Comparison of ENCODE assay signal across 8 mouse cellular contexts in genomic region chr10:128817033-128817432, GRCm38 (mm10). TPM values are rescaled to one million over a fixed set of nuclear protein-coding genes. Genes with fewer than 3 reads are reported as not detected.
DNase-seq lines count a peak whose midpoint lies in the region; ATAC-seq and TF ChIP-seq lines count a peak whose summit lies in the region.

Gene Sarnp, plus strand, starts transcription at chr10:128817333.

- no peak within 1 kb of the TSS for H3K4me2 ChIP-seq in lung, embryonic 15.5 days
- H3K4me2 ChIP-seq in heart, postnatal 0 days (ENCODE audit: low read depth, low read length): no peak within 1 kb of the TSS
- H3K4me2 ChIP-seq in neural tube, embryonic 15.5 days: no peak within 1 kb of the TSS

- no peaks in the 10 kb centered on the region for H3K27me3 ChIP-seq in lung, embryonic 15.5 days
- no peaks in the 10 kb centered on the region for H3K27me3 ChIP-seq in heart, postnatal 0 days (ENCODE audit: control insufficient read depth, insufficient read depth, low read length)
- H3K27me3 ChIP-seq in limb, embryonic 10.5 days (ENCODE audit: low read depth, poor library complexity, severe bottlenecking): no peaks in the 10 kb centered on the region
- H3K27me3 ChIP-seq in neural tube, embryonic 15.5 days (replicated peaks): no peaks in the 10 kb centered on the region

- no peak for TF ChIP-seq POLR2A in embryonic fibroblast, embryonic 13.5 days (IDR thresholded peaks at IDR 0.05; ENCODE audit: low read depth, low read length)

- H3K9me3 ChIP-seq in lung, embryonic 15.5 days: no peaks in the 10 kb centered on the region
- H3K9me3 ChIP-seq in heart, postnatal 0 days (replicated peaks; ENCODE audit: control insufficient read depth, low read length): no peaks in the 10 kb centered on the region
- H3K9me3 ChIP-seq in limb, embryonic 10.5 days (replicated peaks): no peaks in the 10 kb centered on the region
- no peaks in the 10 kb centered on the region for H3K9me3 ChIP-seq in neural tube, embryonic 15.5 days (replicated peaks)

- TF ChIP-seq EP300 in heart, postnatal 0 days (IDR thresholded peaks at IDR 0.05; ENCODE audit: low read depth): no peak

- H3K27ac ChIP-seq in lung, embryonic 15.5 days: no peak within 1 kb of the TSS
- no peak within 1 kb of the TSS for H3K27ac ChIP-seq in embryonic fibroblast, embryonic 13.5 days (ENCODE audit: insufficient read depth, low read length)
- no peak within 1 kb of the TSS for H3K27ac ChIP-seq in heart, postnatal 0 days (ENCODE audit: low read depth)
- no peak within 1 kb of the TSS for H3K27ac ChIP-seq in limb, embryonic 10.5 days
- H3K27ac ChIP-seq in neural tube, embryonic 15.5 days (replicated peaks): no peak within 1 kb of the TSS

- WGBS in lung, embryonic 15.5 days: 89% methylated on average over 13 of the region's 13 CpGs
- 87% methylated on average over 13 of the region's 13 CpGs for WGBS in heart, postnatal 0 days
- WGBS in limb, embryonic 10.5 days: 91% methylated on average over 13 of the region's 13 CpGs
- 93% methylated on average over 13 of the region's 13 CpGs for WGBS in neural tube, embryonic 15.5 days

- TF ChIP-seq CTCF in embryonic fibroblast, embryonic 13.5 days (IDR thresholded peaks at IDR 0.05; ENCODE audit: borderline replicate concordance, insufficient read depth, low read length): no peak
- TF ChIP-seq CTCF in heart, postnatal 0 days (IDR thresholded peaks at IDR 0.05; ENCODE audit: low read depth): no peak

- no peak for ATAC-seq in lung, embryonic 15.5 days (ENCODE audit: borderline replicate concordance, extremely low read depth, low FRiP score, low TSS enrichment)
- no peak for ATAC-seq in heart, postnatal 0 days (ENCODE audit: insufficient read depth, low read depth)
- no peak for ATAC-seq in neural tube, embryonic 15.5 days (ENCODE audit: low FRiP score)

- peaks cover 55% of the 10 kb centered on the region for H3K36me3 ChIP-seq in lung, embryonic 15.5 days
- H3K36me3 ChIP-seq in heart, postnatal 0 days (replicated peaks; ENCODE audit: control insufficient read depth, insufficient read depth, low read length): peaks cover 56% of the 10 kb centered on the region
- H3K36me3 ChIP-seq in limb, embryonic 10.5 days: peaks cover 78% of the 10 kb centered on the region
- H3K36me3 ChIP-seq in neural tube, embryonic 15.5 days: peaks cover 58% of the 10 kb centered on the region

- H3K9ac ChIP-seq in lung, embryonic 15.5 days: no peak within 1 kb of the TSS
- H3K9ac ChIP-seq in heart, postnatal 0 days (replicated peaks; ENCODE audit: low read depth, low read length): no peak within 1 kb of the TSS
- no peak within 1 kb of the TSS for H3K9ac ChIP-seq in neural tube, embryonic 15.5 days (replicated peaks)

- H3K4me1 ChIP-seq in lung, embryonic 15.5 days: peaks cover 10% of the 10 kb centered on the region; the same call in 1 of the 2 replicates
- H3K4me1 ChIP-seq in embryonic fibroblast, embryonic 13.5 days (ENCODE audit: control insufficient read depth, insufficient read depth, low read length): no peaks in the 10 kb centered on the region; the same call in 1 of the 2 replicates
- H3K4me1 ChIP-seq in heart, postnatal 0 days (ENCODE audit: control insufficient read depth, insufficient read depth): no peaks in the 10 kb centered on the region
- H3K4me1 ChIP-seq in limb, embryonic 10.5 days: peaks cover 5% of the 10 kb centered on the region; the same call in 1 of the 2 replicates
- peaks cover 8% of the 10 kb centered on the region for H3K4me1 ChIP-seq in neural tube, embryonic 15.5 days

- no peak for DNase-seq in lung, postnatal 14 days
- no peak for DNase-seq in heart, postnatal 0 days (ENCODE audit: low spot score)
- no peak for DNase-seq in limb, embryonic 10.5 days (ENCODE audit: low spot score)
- no peak for DNase-seq in spleen, postnatal 10 days (ENCODE audit: low spot score in 2 of 2)
- DNase-seq in right cerebral cortex, postnatal 14 days: no peak

- no peak within 1 kb of the TSS for H3K4me3 ChIP-seq in lung, embryonic 15.5 days
- H3K4me3 ChIP-seq in embryonic fibroblast, embryonic 13.5 days (ENCODE audit: insufficient read depth, low read length): no peak within 1 kb of the TSS
- H3K4me3 ChIP-seq in heart, postnatal 0 days (ENCODE audit: low read depth, low read length): no peak within 1 kb of the TSS
- H3K4me3 ChIP-seq in limb, embryonic 10.5 days: no peak within 1 kb of the TSS
- H3K4me3 ChIP-seq in neural tube, embryonic 15.5 days (replicated peaks): no peak within 1 kb of the TSS

RNA-seq across cellular contexts. Expression of gene Sarnp, which starts in this region (rescaled TPM):
- 206 and 214 TPM in 2 replicates for polyA plus RNA-seq in lung, embryonic 15.5 days (2015; fragmentation: Nextera tagmentation; extraction: Ambion mirVana)
- 106 and 112 TPM in 2 replicates for polyA plus RNA-seq in embryonic fibroblast, embryonic 13.5 days (2011; ENCODE audit: insufficient read length, low read depth, missing spikeins)
- 19.4 and 20.0 TPM in 2 replicates for total RNA-seq in heart, postnatal 0 days (2014; rRNA removed; ENCODE audit: low replicate concordance)
- 135 and 141 TPM in 2 replicates for polyA plus RNA-seq in heart, postnatal 0 days (2015; fragmentation: Nextera tagmentation; extraction: Ambion mirVana)
- 245 and 250 TPM in 2 replicates for polyA plus RNA-seq in limb, embryonic 10.5 days (2016; fragmentation: Nextera tagmentation; extraction: Ambion mirVana)
- 147 and 153 TPM in 2 replicates for polyA plus RNA-seq in neural tube, embryonic 15.5 days (2015; fragmentation: Nextera tagmentation; extraction: Ambion mirVana)
